Mouse (Mus musculus): ENCODE results near the gene Klrb1c. TPM values are rescaled to one million over a fixed set of nuclear protein-coding genes. Genes with fewer than 3 reads are reported as not detected.
"Not testable (repeated sequence)": the region's sequence is repeated elsewhere in the genome, so short reads cannot be mapped to it uniquely, and the experiment has no call there.

The Klrb1c gene
- polyA plus RNA-seq, 1 experiment from 2014 or later = not detected

GRCm38 (mm10) chr6:128807021-128807420 is 18.0 kb upstream of the Klrb1c start:
- H3K4me2 ChIP-seq = no peak overlapping the region
- no peaks in the 10 kb centered on the region for H3K36me3 ChIP-seq
- WGBS = 71% methylated on average over 3 of the region's 3 CpGs
- H3K27me3 ChIP-seq = no peaks in the 10 kb centered on the region
- no peaks in the 10 kb centered on the region for H3K4me1 ChIP-seq
- H3K9ac ChIP-seq = no peak overlapping the region
- no peaks in the 10 kb centered on the region for H3K9me3 ChIP-seq
- no peak overlapping the region for H3K4me3 ChIP-seq
- no peak for ATAC-seq (ENCODE audit: insufficient number of reproducible peaks, low FRiP score, low TSS enrichment, low read depth)
- H3K27ac ChIP-seq = no peak overlapping the region

- H3K4me2 ChIP-seq; ATAC-seq (ENCODE audit: insufficient number of reproducible peaks, low FRiP score, low TSS enrichment, low read depth); H3K4me3 ChIP-seq; H3K27me3 ChIP-seq; H3K9ac ChIP-seq; H3K36me3 ChIP-seq; H3K27ac ChIP-seq; H3K9me3 ChIP-seq; H3K4me1 ChIP-seq: not testable (repeated sequence)
- WGBS = 68% methylated on average over 7 of the region's 7 CpGs
Measured at GRCm38 (mm10) chr6:128804823-128805640, 16.0 kb upstream of the Klrb1c start.

GRCm38 (mm10) chr6:128802999-128803857 is 14.2 kb upstream of the Klrb1c start:
- 0 out of 2 replicates have a peak overlapping the region, but pooled peaks have one; percentile 42 for H3K9ac ChIP-seq
- ATAC-seq (ENCODE audit: insufficient number of reproducible peaks, low FRiP score, low TSS enrichment, low read depth) = peak; percentile 94
- H3K4me3 ChIP-seq = peak overlapping the region; percentile 47
- H3K36me3 ChIP-seq = no peaks in the 10 kb centered on the region
- 0 out of 2 replicates have a peak overlapping the region, but pooled peaks have one; percentile 47 for H3K27ac ChIP-seq
- peaks cover 5% of the 10 kb centered on the region; the same call in 1 of the 2 replicates for H3K4me1 ChIP-seq
- H3K4me2 ChIP-seq = peak overlapping the region; percentile 62
- H3K27me3 ChIP-seq = no peaks in the 10 kb centered on the region
- no peaks in the 10 kb centered on the region for H3K9me3 ChIP-seq
- WGBS = 7% methylated on average over 26 of the region's 26 CpGs

- peak; percentile 30; the same call in 1 of the 2 replicates for ATAC-seq (ENCODE audit: insufficient number of reproducible peaks, low FRiP score, low TSS enrichment, low read depth)
Measured at GRCm38 (mm10) chr6:128802557-128802956, 13.5 kb upstream of the Klrb1c start.

GRCm38 (mm10) chr6:128800696-128801095 is 11.7 kb upstream of the Klrb1c start:
- not testable (repeated sequence) for H3K27me3 ChIP-seq; H3K4me3 ChIP-seq; H3K9ac ChIP-seq; H3K9me3 ChIP-seq; H3K27ac ChIP-seq; H3K36me3 ChIP-seq; H3K4me2 ChIP-seq; ATAC-seq (ENCODE audit: insufficient number of reproducible peaks, low FRiP score, low TSS enrichment, low read depth)
- WGBS = 79% methylated on average over 5 of the region's 5 CpGs
- H3K4me1 ChIP-seq = peaks cover 13% of the 10 kb centered on the region; the same call in 1 of the 2 replicates

More at GRCm38 (mm10) chr6:128802557-128802956, 13.5 kb upstream of the Klrb1c start:
- Histone ChIP-seq H3K36me3 (no peaks in the 10 kb centered on the region), H3K4me2 (peak overlapping the region; percentile 62), H3K4me3 (peak overlapping the region; percentile 47), H3K9ac (peak overlapping the region; percentile 42; the same call in 1 of the 2 replicates), H3K4me1 (peaks cover 12% of the 10 kb centered on the region; the same call in 1 of the 2 replicates), H3K27ac (peak overlapping the region; percentile 83), H3K27me3 (no peaks in the 10 kb centered on the region), H3K9me3 (no peaks in the 10 kb centered on the region)
- WGBS = 11% methylated on average over 10 of the region's 10 CpGs

- no peaks in the 10 kb centered on the region for H3K9me3 ChIP-seq
- peak overlapping the region; percentile 61 for H3K4me3 ChIP-seq
- peaks cover 13% of the 10 kb centered on the region; the same call in 1 of the 2 replicates for H3K4me1 ChIP-seq
- H3K27ac ChIP-seq = peak overlapping the region; percentile 95; the same call in 1 of the 2 replicates
- H3K4me2 ChIP-seq = peak overlapping the region; percentile 47
- H3K36me3 ChIP-seq = no peaks in the 10 kb centered on the region
- H3K27me3 ChIP-seq = no peaks in the 10 kb centered on the region
- no peak overlapping the region for H3K9ac ChIP-seq
- WGBS = 19% methylated on average over 7 of the region's 7 CpGs
- ATAC-seq (ENCODE audit: insufficient number of reproducible peaks, low FRiP score, low TSS enrichment, low read depth) = no peak
Measured at GRCm38 (mm10) chr6:128799896-128800270, 10.9 kb upstream of the Klrb1c start.

- ATAC-seq (ENCODE audit: insufficient number of reproducible peaks, low FRiP score, low TSS enrichment, low read depth) = peak; percentile 72
- H3K27me3 ChIP-seq, H3K36me3 ChIP-seq, H3K9me3 ChIP-seq: not testable (repeated sequence)
- Histone ChIP-seq H3K4me3 (peak overlapping the region; percentile 61), H3K4me1 (peaks cover 13% of the 10 kb centered on the region; the same call in 1 of the 2 replicates), H3K4me2 (peak overlapping the region; percentile 53), H3K27ac (peak overlapping the region; percentile 95), H3K9ac (peak overlapping the region; percentile 61)
- under 1% methylated on average over 49 of the region's 49 CpGs for WGBS
Measured at GRCm38 (mm10) chr6:128799144-128799895, 10.3 kb upstream of the Klrb1c start.

GRCm38 (mm10) chr6:128798772-128799143 is 9.7 kb upstream of the Klrb1c start:
- not testable (repeated sequence) for H3K27me3 ChIP-seq

GRCm38 (mm10) chr6:128797936-128798771 is 9.1 kb upstream of the Klrb1c start:
- Histone ChIP-seq H3K27ac (peak overlapping the region; percentile 54; the same call in 1 of the 2 replicates), H3K4me3 (peak overlapping the region; percentile 61), H3K9ac (0 out of 2 replicates have a peak overlapping the region, but pooled peaks have one; percentile 26), H3K9me3 (no peaks in the 10 kb centered on the region), H3K27me3 (no peaks in the 10 kb centered on the region), H3K36me3 (no peaks in the 10 kb centered on the region), H3K4me1 (peaks cover 13% of the 10 kb centered on the region; the same call in 1 of the 2 replicates), H3K4me2 (peak overlapping the region; percentile 53)
- WGBS = 12% methylated on average over 15 of the region's 15 CpGs
- no peak for ATAC-seq (ENCODE audit: insufficient number of reproducible peaks, low FRiP score, low TSS enrichment, low read depth)

More at GRCm38 (mm10) chr6:128798772-128799143, 9.7 kb upstream of the Klrb1c start:
- H3K9ac ChIP-seq = peak overlapping the region; percentile 61
- H3K4me3 ChIP-seq = peak overlapping the region; percentile 61
- H3K36me3 ChIP-seq, H3K9me3 ChIP-seq: not testable (repeated sequence)
- peak; percentile 49; the same call in 1 of the 2 replicates for ATAC-seq (ENCODE audit: insufficient number of reproducible peaks, low FRiP score, low TSS enrichment, low read depth)
- peaks cover 13% of the 10 kb centered on the region; the same call in 1 of the 2 replicates for H3K4me1 ChIP-seq
- H3K27ac ChIP-seq = peak overlapping the region; percentile 95
- WGBS = under 1% methylated on average over 20 of the region's 20 CpGs
- peak overlapping the region; percentile 53 for H3K4me2 ChIP-seq

- peak overlapping the region; percentile 54; the same call in 1 of the 2 replicates for H3K27ac ChIP-seq
- no peaks in the 10 kb centered on the region for H3K27me3 ChIP-seq
- WGBS = 70% methylated on average over 12 of the region's 12 CpGs
- H3K9ac ChIP-seq = no peak overlapping the region
- peak overlapping the region; percentile 61; the same call in 1 of the 2 replicates for H3K4me3 ChIP-seq
- peak overlapping the region; percentile 53 for H3K4me2 ChIP-seq
- H3K4me1 ChIP-seq = peaks cover 13% of the 10 kb centered on the region; the same call in 1 of the 2 replicates
- no peaks in the 10 kb centered on the region for H3K36me3 ChIP-seq
- no peaks in the 10 kb centered on the region for H3K9me3 ChIP-seq
- no peak for ATAC-seq (ENCODE audit: insufficient number of reproducible peaks, low FRiP score, low TSS enrichment, low read depth)
Measured at GRCm38 (mm10) chr6:128797185-128797905, 8.3 kb upstream of the Klrb1c start.

All from limb, embryonic 15.5 days (tissue).